Mouse (Mus musculus) gastrocnemius, postnatal 14 days (tissue): ENCODE results near the gene Atp6v1d. TPM values are rescaled to one million over a fixed set of nuclear protein-coding genes. Genes with fewer than 3 reads are reported as not detected.

ENCODE experiments used
- DNase-seq: peaks from one replicate; pipeline ENCODE4 v3.0.0; 2021; ENCODE audit warnings: mixed read lengths
- intact Hi-C: fragments of 180-260 bp; cut with DNase I; formaldehyde crosslinking; loops from one replicate; pipeline ENCODE4 v1.15.1; 2025; ENCODE audit warnings: low total_unique reads
- total RNA-seq, 2 experiments: library from RNA; stranded (reverse); gene quantifications; 2 replicates each; pipeline ENCODE4 v1.2.3; 2021

The Atp6v1d gene
- total RNA-seq, 2 experiments from 2014 or later = 53.4 to 53.9 TPM

GRCm38 (mm10) chr12:78814437-78814836, 47.0 kb downstream of the Atp6v1d start:
- DNase-seq = no peak
- intact Hi-C loops = no loop called here

- no peak for DNase-seq
- intact Hi-C loops = no loop called here
Observed at GRCm38 (mm10) chr12:78801836-78802235, 59.6 kb downstream of the Atp6v1d start.

GRCm38 (mm10) chr12:78800036-78800435, 61.4 kb downstream of the Atp6v1d start:
- no peak for DNase-seq
- intact Hi-C loops = no loop called here

DNA sequence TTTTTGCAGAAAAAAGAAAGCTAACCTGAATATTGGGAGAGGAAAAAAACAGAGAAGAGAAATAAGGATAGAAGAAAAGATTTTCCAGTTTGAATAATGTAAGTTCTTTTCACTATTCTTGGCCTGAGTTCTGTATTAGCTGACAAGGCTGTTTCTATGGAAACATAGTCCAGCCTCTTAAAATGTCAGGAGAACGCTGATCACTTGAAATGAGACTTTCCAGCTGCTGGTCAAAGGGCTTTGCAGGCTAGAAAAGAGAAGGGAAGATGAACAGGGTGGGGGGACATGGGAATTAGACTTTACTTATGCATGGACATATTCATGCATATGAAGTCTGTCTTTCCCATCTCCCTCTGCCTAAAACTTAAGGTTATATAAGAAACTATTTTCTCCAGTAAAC, 67.2 kb downstream of the Atp6v1d start:
- intact Hi-C loops = no loop called here
- DNase-seq = no peak

- intact Hi-C loops = no loop called here
- peak; percentile 6 for DNase-seq
Observed at GRCm38 (mm10) chr12:78790791-78791190, 70.6 kb downstream of the Atp6v1d start.

Other genes with a start within 250 kb of the Atp6v1d start
- under 1 TPM in 1 of 2 experiments, not detected in 1; 0.25 TPM for gene Fam71d, start 170.1 kb downstream of the Atp6v1d start, total RNA-seq
- gene Mpp5, start 112.7 kb downstream of the Atp6v1d start, total RNA-seq = 10 to 100 TPM; 12.7 to 18.4 TPM
- 10 to 100 TPM; 38.9 to 49.3 TPM for gene Eif2s1, start 181 bp upstream of the Atp6v1d start, total RNA-seq
- gene Plek2, start 45.3 kb upstream of the Atp6v1d start, total RNA-seq = under 1 TPM in 1 of 2 experiments, not detected in 1; 0.13 TPM
- gene Tmem229b, start 146.0 kb upstream of the Atp6v1d start, total RNA-seq = 10 to 100 TPM; 11.8 to 16.7 TPM
- gene Plekhh1, start 167.5 kb upstream of the Atp6v1d start, total RNA-seq = 1 to 10 TPM; 2.2 to 2.5 TPM
- 1 to 10 TPM; 1.9 to 2.9 TPM for gene Pigh, start 228.0 kb upstream of the Atp6v1d start, total RNA-seq